Comparison of ENCODE assay signal across 8 mouse cellular contexts in genomic region chr19:24225305-24225696, GRCm38 (mm10). TPM values are rescaled to one million over a fixed set of nuclear protein-coding genes. Genes with fewer than 3 reads are reported as not detected.
DNase-seq lines count a peak whose midpoint lies in the region; ATAC-seq and TF ChIP-seq lines count a peak whose summit lies in the region.

No protein-coding gene starts in this region.

- H3K27me3 ChIP-seq in heart, embryonic 14.5 days (ENCODE audit: control insufficient read depth, insufficient read depth, low read length) = no peaks in the 10 kb centered on the region
- H3K27me3 ChIP-seq in kidney, postnatal 0 days (ENCODE audit: insufficient read depth, low read length) = no peaks in the 10 kb centered on the region
- H3K27me3 ChIP-seq in stomach, embryonic 14.5 days (ENCODE audit: control insufficient read depth, insufficient read depth, low read length) = no peaks in the 10 kb centered on the region

- peak overlapping the region; percentile 73 to 76; a peak in 3 of 4 replicates for H3K27ac ChIP-seq in heart, embryonic 14.5 days (replicated peaks in 1 of 2; ENCODE audit: control insufficient read depth in 1 of 2, insufficient read depth in 1 of 2, low read depth in 2 of 2, low read length in 2 of 2)
- peak overlapping the region; percentile 95 for H3K27ac ChIP-seq in kidney, postnatal 0 days
- H3K27ac ChIP-seq in stomach, embryonic 14.5 days (ENCODE audit: low read length) = peak overlapping the region; percentile 95

- no peak for TF ChIP-seq CTCF in kidney, postnatal 0 days (IDR thresholded peaks at IDR 0.05; ENCODE audit: low read depth)

- H3K4me2 ChIP-seq in heart, embryonic 14.5 days (ENCODE audit: low read length) = peak overlapping the region; percentile 76
- H3K4me2 ChIP-seq in kidney, postnatal 0 days (ENCODE audit: low read length) = peak overlapping the region; percentile 77
- peak overlapping the region; percentile 60 for H3K4me2 ChIP-seq in stomach, embryonic 14.5 days (replicated peaks; ENCODE audit: low read depth, low read length)

- H3K9me3 ChIP-seq in heart, embryonic 14.5 days (ENCODE audit: control insufficient read depth, low read length) = no peaks in the 10 kb centered on the region
- no peaks in the 10 kb centered on the region for H3K9me3 ChIP-seq in kidney, postnatal 0 days (replicated peaks; ENCODE audit: low read length)
- H3K9me3 ChIP-seq in stomach, embryonic 14.5 days (ENCODE audit: control insufficient read depth, low read depth, low read length) = no peaks in the 10 kb centered on the region

- ATAC-seq in heart, embryonic 14.5 days (ENCODE audit: insufficient number of reproducible peaks, insufficient read depth, low FRiP score, low read depth) = no peak
- ATAC-seq in kidney, postnatal 0 days (replicated peaks; ENCODE audit: low FRiP score, low read depth) = peak; percentile 76
- peak; percentile 81 for ATAC-seq in stomach, embryonic 14.5 days (ENCODE audit: insufficient number of reproducible peaks, insufficient read depth, low FRiP score, low read depth)

- no peaks in the 10 kb centered on the region for H3K36me3 ChIP-seq in heart, embryonic 14.5 days (ENCODE audit: control insufficient read depth, insufficient read depth, low read length)
- H3K36me3 ChIP-seq in kidney, postnatal 0 days (ENCODE audit: insufficient read depth, low read length) = no peaks in the 10 kb centered on the region
- no peaks in the 10 kb centered on the region for H3K36me3 ChIP-seq in stomach, embryonic 14.5 days (ENCODE audit: control insufficient read depth, insufficient read depth, low read length)

- WGBS in heart, embryonic 14.5 days = under 1% methylated on average over 17 of the region's 17 CpGs
- under 1% methylated on average over 17 of the region's 17 CpGs for WGBS in kidney, postnatal 0 days
- under 1% methylated on average over 17 of the region's 17 CpGs for whole genome bisulfite sequencing in stomach, embryonic 14.5 days

- peak; percentile 48 to 80 for DNase-seq in adrenal gland, adult (ENCODE audit: inconsistent age in 2 of 2, low spot score in 1 of 2)
- no peak for DNase-seq in adrenal gland, postnatal 4 days (ENCODE audit: low spot score in 2 of 2)
- DNase-seq in embryo, embryonic 10.5 days (ENCODE audit: low spot score) = peak; percentile 71
- peak; percentile 62 for DNase-seq in kidney, postnatal 0 days (ENCODE audit: low spot score)
- peak; percentile 90 for DNase-seq in lung, postnatal 36 days
- DNase-seq in cerebellum, postnatal 36 days = no peak

- H3K4me1 ChIP-seq in heart, embryonic 14.5 days (ENCODE audit: control insufficient read depth in 2 of 2, insufficient read depth in 2 of 2, low read length in 2 of 2) = peaks cover 6 to 8% of the 10 kb centered on the region in 2 experiments; a peak in 3 of 4 replicates
- no peaks in the 10 kb centered on the region; the same call in 1 of the 2 replicates for H3K4me1 ChIP-seq in kidney, postnatal 0 days (replicated peaks; ENCODE audit: insufficient read depth, low read length)
- H3K4me1 ChIP-seq in stomach, embryonic 14.5 days (ENCODE audit: control insufficient read depth, insufficient read depth, low read length) = 0 out of 2 replicates have a peak, but pooled peaks cover 3% of the 10 kb centered on the region

- H3K4me3 ChIP-seq in heart, embryonic 14.5 days (ENCODE audit: control insufficient read depth in 1 of 2, insufficient read depth in 1 of 2, low read depth in 1 of 2, low read length in 2 of 2) = peak overlapping the region; percentile 54 to 67
- H3K4me3 ChIP-seq in kidney, postnatal 0 days (replicated peaks; ENCODE audit: low read depth, low read length) = peak overlapping the region; percentile 62
- peak overlapping the region; percentile 46 for H3K4me3 ChIP-seq in stomach, embryonic 14.5 days (ENCODE audit: low read depth, low read length)

- peak overlapping the region; percentile 81 for H3K9ac ChIP-seq in heart, embryonic 14.5 days (ENCODE audit: low read length)
- H3K9ac ChIP-seq in kidney, postnatal 0 days (ENCODE audit: low read depth, low read length) = peak overlapping the region; percentile 75; the same call in 1 of the 2 replicates
- H3K9ac ChIP-seq in stomach, embryonic 14.5 days (replicated peaks; ENCODE audit: low read depth, low read length) = peak overlapping the region; percentile 54; the same call in 1 of the 2 replicates

RNA-seq across cellular contexts. Expression of gene Tjp2, which starts 0.5 kb away (rescaled TPM):
- total RNA-seq in adrenal gland, postnatal 4 days (2021) = 10 to 100 TPM; 14.5 to 17.3 TPM
- polyA plus RNA-seq in heart, embryonic 14.5 days (2014; fragmentation: Nextera tagmentation; extraction: Ambion mirVana) = 22.7 and 23.2 TPM in 2 replicates
- polyA plus RNA-seq in kidney, postnatal 0 days (2015; fragmentation: Nextera tagmentation; extraction: Ambion mirVana) = 24.9 and 25.5 TPM in 2 replicates
- 35.7 and 38.6 TPM in 2 replicates for polyA plus RNA-seq in stomach, embryonic 14.5 days (2014; fragmentation: Nextera tagmentation; extraction: Ambion mirVana)

RNA-seq across cellular contexts. Expression of gene Fxn, which starts 55.1 kb away (rescaled TPM):
- total RNA-seq in adrenal gland, postnatal 4 days (2021) = 10 to 100 TPM; 24.3 to 24.4 TPM
- 60.4 and 64.6 TPM in 2 replicates for polyA plus RNA-seq in heart, embryonic 14.5 days (2014; fragmentation: Nextera tagmentation; extraction: Ambion mirVana)
- polyA plus RNA-seq in kidney, postnatal 0 days (2015; fragmentation: Nextera tagmentation; extraction: Ambion mirVana) = 55.2 and 55.8 TPM in 2 replicates
- polyA plus RNA-seq in stomach, embryonic 14.5 days (2014; fragmentation: Nextera tagmentation; extraction: Ambion mirVana) = 44.1 and 49.6 TPM in 2 replicates

Comparison
In these comparisons a context has a peak if more than half of its experiments do, and no peak if none do; other contexts are left out.
1. DNase-seq: peak in adrenal gland, adult (2 of 2), embryo, embryonic 10.5 days (single experiment), kidney, postnatal 0 days (single experiment) and lung, postnatal 36 days (single experiment); none in adrenal gland, postnatal 4 days (0 of 2) and cerebellum, postnatal 36 days (0 of 2).
2. Peak in every context shown above with its lines, with median percentiles within 50 percentile points of each other: H3K27ac ChIP-seq, H3K4me2 ChIP-seq, H3K4me3 ChIP-seq and H3K9ac ChIP-seq.